Mouse (Mus musculus): Measurements from ENCODE around the gene Gramd1b. TPM values are rescaled to one million over a fixed set of nuclear protein-coding genes. Genes with fewer than 3 reads are reported as not detected.

The Gramd1b gene
- polyA plus RNA-seq, 1 experiment from 2014 or later, result 5.7 TPM

DNA sequence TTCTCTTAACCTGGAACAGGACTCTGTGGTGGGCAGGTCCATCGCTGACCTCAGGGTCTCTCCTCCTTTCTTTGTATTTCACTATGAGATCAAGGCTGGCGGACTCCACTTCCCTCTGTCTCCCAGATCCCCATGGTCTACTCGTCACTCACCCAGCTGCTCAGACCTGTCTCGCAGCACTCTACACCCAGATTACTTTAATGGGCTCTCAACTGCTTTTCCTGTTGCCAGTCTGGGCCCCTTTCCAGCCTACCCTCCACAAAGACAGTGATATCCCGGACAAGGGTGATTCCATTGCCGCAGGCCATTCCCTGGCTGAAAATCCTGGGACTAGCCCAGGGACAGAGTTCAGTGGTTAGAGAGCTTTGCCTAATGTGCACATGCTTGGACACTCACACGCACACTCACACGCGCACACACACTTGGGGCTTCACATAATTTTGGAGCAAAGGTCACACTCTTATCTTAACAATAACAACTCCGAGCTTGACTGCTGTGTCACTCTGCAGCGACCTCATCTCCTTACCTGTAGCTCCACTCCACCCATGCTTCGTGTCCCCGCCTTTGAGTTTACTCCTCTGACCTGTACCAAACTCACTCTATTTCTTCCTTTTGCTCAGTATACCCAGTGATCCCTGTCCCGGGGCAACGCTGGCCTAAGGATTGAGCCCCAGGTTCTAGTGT is 110.4 kb downstream of the Gramd1b start:
- no peak overlapping the region for H3K27ac ChIP-seq (replicated peaks)
- no peak overlapping the region for H3K4me2 ChIP-seq (replicated peaks)
- whole genome bisulfite sequencing, result 82% methylated on average over 15 of the region's 15 CpGs
- H3K9ac ChIP-seq, result no peak overlapping the region
- no peaks in the 10 kb centered on the region for H3K36me3 ChIP-seq
- no peak for ATAC-seq (ENCODE audit: insufficient number of reproducible peaks, low FRiP score, low TSS enrichment, low read depth)
- no peak overlapping the region for H3K4me3 ChIP-seq (replicated peaks)
- no peaks in the 10 kb centered on the region for H3K9me3 ChIP-seq (replicated peaks)
- no peaks in the 10 kb centered on the region for H3K4me1 ChIP-seq
- H3K27me3 ChIP-seq, result no peaks in the 10 kb centered on the region

DNA sequence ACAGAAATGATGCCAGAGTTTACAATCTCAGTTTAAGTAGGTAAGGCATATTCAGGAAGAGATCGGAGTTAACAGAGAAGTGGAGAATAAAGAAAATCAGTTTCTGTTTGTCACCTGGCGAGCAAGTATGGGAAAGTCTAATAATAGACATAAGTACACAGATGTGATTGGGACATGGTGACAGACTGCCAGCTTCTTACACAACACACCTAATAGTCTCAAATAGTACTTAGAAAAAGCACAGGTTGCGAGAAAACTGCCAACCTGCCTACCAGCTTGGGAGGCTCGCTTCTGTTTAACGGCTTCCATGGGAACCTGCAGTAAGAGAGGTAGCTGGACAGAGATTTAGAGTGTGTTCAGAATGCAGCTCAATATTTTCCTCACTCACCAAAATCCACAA is 112.4 kb downstream of the Gramd1b start:
- Histone ChIP-seq H3K9ac (no peak overlapping the region), H3K9me3 (replicated peaks) (no peaks in the 10 kb centered on the region), H3K27me3 (no peaks in the 10 kb centered on the region), H3K4me3 (replicated peaks) (no peak overlapping the region), H3K36me3 (no peaks in the 10 kb centered on the region), H3K4me2 (replicated peaks) (no peak overlapping the region), H3K27ac (replicated peaks) (no peak overlapping the region), H3K4me1 (no peaks in the 10 kb centered on the region)
- ATAC-seq (ENCODE audit: insufficient number of reproducible peaks, low FRiP score, low TSS enrichment, low read depth), result no peak
- WGBS, result 90% methylated on average over 5 of the region's 5 CpGs

DNA sequence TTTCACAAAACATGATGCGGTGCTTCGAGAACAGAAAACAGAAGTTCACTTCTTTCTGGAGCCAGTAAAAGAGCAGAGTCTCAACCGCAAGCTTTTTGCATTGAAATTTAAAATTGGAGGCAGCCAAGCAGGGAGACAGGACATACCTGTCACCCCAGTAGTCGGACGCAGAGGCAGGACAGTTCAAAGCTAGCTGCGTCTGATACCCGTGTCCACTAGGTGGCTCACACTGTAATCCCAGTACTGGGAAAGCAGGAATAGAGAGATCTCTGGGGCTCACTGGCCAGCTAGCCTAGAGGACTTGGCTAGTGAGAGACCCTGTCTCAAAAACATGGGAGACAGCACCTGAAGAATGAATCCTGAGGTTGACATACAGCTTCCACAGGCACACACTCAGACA is 115.0 kb downstream of the Gramd1b start:
- H3K36me3 ChIP-seq, result no peaks in the 10 kb centered on the region
- H3K27me3 ChIP-seq, result no peaks in the 10 kb centered on the region
- H3K27ac ChIP-seq (replicated peaks), result no peak overlapping the region
- H3K9ac ChIP-seq, result no peak overlapping the region
- 87% methylated on average over 7 of the region's 7 CpGs for WGBS
- ATAC-seq (ENCODE audit: insufficient number of reproducible peaks, low FRiP score, low TSS enrichment, low read depth), result no peak
- no peaks in the 10 kb centered on the region for H3K9me3 ChIP-seq (replicated peaks)
- no peak overlapping the region for H3K4me3 ChIP-seq (replicated peaks)
- no peak overlapping the region for H3K4me2 ChIP-seq (replicated peaks)
- H3K4me1 ChIP-seq, result no peaks in the 10 kb centered on the region

DNA sequence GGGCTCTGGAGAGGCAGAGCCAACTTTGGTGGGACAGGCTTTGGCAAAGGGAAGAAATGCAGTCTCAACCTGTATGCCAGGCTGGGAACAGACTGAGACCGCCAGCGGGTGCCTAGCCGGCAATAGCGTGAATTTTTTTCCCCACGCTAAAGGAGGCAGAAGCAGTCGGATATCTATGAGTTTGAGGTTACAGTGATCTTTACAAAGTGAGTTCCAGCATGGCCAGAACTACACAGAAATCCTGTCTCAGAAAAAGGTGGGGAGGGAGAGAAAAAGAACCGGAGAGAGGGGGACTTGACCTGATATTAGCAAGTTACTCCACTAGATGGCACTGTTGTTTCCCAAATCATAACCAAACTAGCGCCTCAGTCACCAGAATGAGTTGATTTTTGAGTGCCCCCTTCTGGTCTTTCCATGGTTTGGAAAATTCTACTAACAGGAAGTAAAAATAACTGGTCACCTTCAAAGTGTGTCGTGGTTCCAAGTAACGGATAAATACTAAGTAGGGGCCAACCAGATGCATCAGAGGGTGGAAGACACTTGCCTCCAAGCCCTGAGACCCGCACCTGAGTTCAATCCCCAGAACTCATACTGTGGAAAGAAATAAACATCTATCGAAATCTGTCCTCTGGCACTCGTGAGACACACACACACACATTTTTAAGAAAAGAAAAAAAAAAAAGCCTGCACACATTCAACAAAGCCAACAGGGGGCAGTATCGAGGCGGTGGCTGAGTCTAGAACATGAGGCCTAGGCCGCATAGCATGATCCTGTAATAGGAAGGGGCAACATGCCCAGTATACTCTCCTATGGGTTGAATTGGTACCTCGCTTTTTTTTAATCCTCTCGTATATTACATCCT is 116.0 kb downstream of the Gramd1b start:
- H3K27me3 ChIP-seq, result no peaks in the 10 kb centered on the region
- H3K9me3 ChIP-seq (replicated peaks), result no peaks in the 10 kb centered on the region
- peak overlapping the region; percentile 68 for H3K4me2 ChIP-seq (replicated peaks)
- peak overlapping the region; percentile 41 for H3K9ac ChIP-seq
- no peak for ATAC-seq (ENCODE audit: insufficient number of reproducible peaks, low FRiP score, low TSS enrichment, low read depth)
- peak overlapping the region; percentile 34; the same call in 1 of the 2 replicates for H3K27ac ChIP-seq (replicated peaks)
- peak overlapping the region; percentile 55 for H3K4me3 ChIP-seq (replicated peaks)
- 34% methylated on average over 18 of the region's 18 CpGs for WGBS
- H3K4me1 ChIP-seq, result no peaks in the 10 kb centered on the region
- no peaks in the 10 kb centered on the region for H3K36me3 ChIP-seq

DNA sequence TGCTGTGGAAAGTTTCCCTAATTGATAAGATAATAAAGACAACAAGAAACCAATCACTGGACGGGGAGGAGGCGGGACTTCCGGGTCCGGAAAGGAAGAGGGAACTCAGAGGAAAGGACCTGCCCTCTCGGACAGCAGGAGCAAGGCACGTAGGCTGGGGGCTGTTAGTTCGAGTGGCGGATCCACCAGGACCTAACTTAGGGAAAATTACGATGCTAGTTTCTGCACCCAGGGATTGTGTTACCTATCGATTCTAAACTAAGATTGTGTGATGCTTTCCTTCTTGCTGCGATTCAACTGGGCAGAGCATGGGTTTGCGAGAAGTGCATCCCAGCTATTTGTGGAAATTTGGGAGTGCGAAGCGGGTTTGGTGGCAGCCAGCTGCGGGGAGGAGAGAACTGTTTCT is 116.7 kb downstream of the Gramd1b start:
- Histone ChIP-seq H3K4me2 (replicated peaks) (peak overlapping the region; percentile 68), H3K4me3 (replicated peaks) (peak overlapping the region; percentile 55), H3K9me3 (replicated peaks) (no peaks in the 10 kb centered on the region), H3K4me1 (no peaks in the 10 kb centered on the region), H3K36me3 (no peaks in the 10 kb centered on the region), H3K9ac (peak overlapping the region; percentile 41), H3K27me3 (no peaks in the 10 kb centered on the region), H3K27ac (replicated peaks) (peak overlapping the region; percentile 34; the same call in 1 of the 2 replicates)
- WGBS, result 2% methylated on average over 15 of the region's 15 CpGs
- peak; percentile 58; the same call in 1 of the 2 replicates for ATAC-seq (ENCODE audit: insufficient number of reproducible peaks, low FRiP score, low TSS enrichment, low read depth)

DNA sequence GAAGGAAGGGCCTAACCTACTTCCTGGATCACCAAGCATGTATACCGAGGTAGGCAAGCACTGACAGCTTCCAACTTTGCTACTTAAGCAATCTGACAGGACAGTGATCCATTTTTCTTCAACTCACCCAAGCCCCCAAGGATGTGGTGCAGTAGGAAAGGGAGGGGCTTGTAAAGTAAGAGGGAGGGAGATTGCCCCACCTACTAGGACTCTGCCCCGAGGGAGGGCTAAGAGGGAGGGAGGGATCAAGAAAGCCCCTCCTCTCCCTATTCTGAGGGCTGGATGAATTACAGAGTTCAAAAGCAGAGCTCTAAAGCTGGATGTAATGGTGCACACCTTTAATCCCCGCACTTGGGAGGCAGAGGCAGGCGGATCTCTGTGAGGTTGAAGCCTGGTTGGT is 117.6 kb downstream of the Gramd1b start:
- H3K36me3 ChIP-seq, result no peaks in the 10 kb centered on the region
- H3K4me3 ChIP-seq (replicated peaks), result no peak overlapping the region
- WGBS, result 78% methylated on average over 4 of the region's 4 CpGs
- no peak overlapping the region for H3K27ac ChIP-seq (replicated peaks)
- no peak overlapping the region for H3K4me2 ChIP-seq (replicated peaks)
- H3K4me1 ChIP-seq, result no peaks in the 10 kb centered on the region
- H3K27me3 ChIP-seq, result no peaks in the 10 kb centered on the region
- H3K9ac ChIP-seq, result no peak overlapping the region
- no peaks in the 10 kb centered on the region for H3K9me3 ChIP-seq (replicated peaks)
- no peak for ATAC-seq (ENCODE audit: insufficient number of reproducible peaks, low FRiP score, low TSS enrichment, low read depth)

DNA sequence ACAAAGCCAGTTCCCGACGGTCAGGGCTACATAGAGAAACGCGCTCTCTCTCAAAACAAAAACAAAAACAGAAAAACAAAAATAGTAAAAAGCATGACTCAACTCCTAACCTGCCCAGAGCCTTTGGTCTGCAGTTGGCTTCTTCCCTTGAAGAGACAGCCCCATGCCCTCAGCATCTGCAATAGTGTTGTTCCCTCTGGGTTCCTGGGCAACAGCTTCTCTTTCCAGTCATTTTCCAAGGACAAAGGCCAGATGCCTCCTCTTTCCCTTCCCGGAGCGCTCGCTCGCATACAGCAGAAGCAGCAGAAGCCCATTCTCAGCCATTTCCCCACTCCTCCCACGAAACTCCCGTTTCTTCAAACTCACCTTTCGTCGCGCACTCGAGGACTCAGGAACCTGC is 118.3 kb downstream of the Gramd1b start:
- Histone ChIP-seq H3K9ac (no peak overlapping the region), H3K4me2 (replicated peaks) (no peak overlapping the region), H3K4me3 (replicated peaks) (no peak overlapping the region), H3K4me1 (no peaks in the 10 kb centered on the region), H3K27me3 (no peaks in the 10 kb centered on the region), H3K9me3 (replicated peaks) (no peaks in the 10 kb centered on the region), H3K36me3 (no peaks in the 10 kb centered on the region), H3K27ac (replicated peaks) (no peak overlapping the region)
- WGBS, result 90% methylated on average over 14 of the region's 14 CpGs
- no peak for ATAC-seq (ENCODE audit: insufficient number of reproducible peaks, low FRiP score, low TSS enrichment, low read depth)

DNA sequence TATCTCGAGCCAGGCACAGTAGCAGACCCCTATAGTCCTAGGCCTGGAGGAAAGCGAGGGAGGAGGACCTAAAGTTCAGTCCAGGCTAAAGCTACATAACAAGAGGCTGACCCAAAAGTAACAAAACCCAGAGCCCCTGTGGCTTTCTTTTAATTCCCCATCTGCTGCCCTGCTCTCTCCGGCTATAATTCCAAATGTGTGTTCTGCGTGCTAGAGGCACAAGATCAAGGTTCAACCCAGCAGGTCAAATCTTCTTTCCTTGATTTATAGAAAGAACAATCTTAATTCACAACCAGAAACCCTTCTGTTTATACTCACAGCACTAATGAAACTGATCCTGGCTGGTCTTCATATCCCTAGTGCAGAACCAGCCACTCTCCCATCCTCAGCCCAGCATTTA is 118.9 kb downstream of the Gramd1b start:
- ATAC-seq (ENCODE audit: insufficient number of reproducible peaks, low FRiP score, low TSS enrichment, low read depth), result no peak
- Histone ChIP-seq H3K4me1 (no peaks in the 10 kb centered on the region), H3K27ac (replicated peaks) (no peak overlapping the region), H3K9me3 (replicated peaks) (no peaks in the 10 kb centered on the region), H3K36me3 (no peaks in the 10 kb centered on the region), H3K4me2 (replicated peaks) (no peak overlapping the region), H3K4me3 (replicated peaks) (no peak overlapping the region), H3K27me3 (no peaks in the 10 kb centered on the region), H3K9ac (no peak overlapping the region)
- 83% methylated on average over 4 of the region's 4 CpGs for WGBS

DNA sequence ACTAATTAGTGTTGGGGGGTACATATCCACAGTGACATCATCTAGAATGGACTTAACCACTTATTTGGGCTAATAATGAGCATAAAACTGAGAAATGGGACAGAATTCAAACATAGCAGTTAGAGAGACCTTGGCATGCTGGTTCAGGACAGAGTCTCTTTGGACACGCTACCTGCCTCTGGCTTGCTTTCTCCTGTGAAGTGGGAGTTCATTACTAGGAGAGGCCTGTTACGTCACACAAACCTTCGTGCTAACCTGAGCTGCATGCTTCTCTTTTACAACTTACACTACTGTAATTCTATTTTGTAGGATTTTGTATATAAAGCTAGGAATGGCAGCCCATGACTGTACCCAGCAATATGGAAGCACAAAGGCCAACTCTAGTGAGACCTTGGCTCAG is 120.3 kb downstream of the Gramd1b start:
- H3K9me3 ChIP-seq (replicated peaks), result no peaks in the 10 kb centered on the region
- H3K27me3 ChIP-seq, result no peaks in the 10 kb centered on the region
- WGBS, result 97% methylated on average over 3 of the region's 3 CpGs

DNA sequence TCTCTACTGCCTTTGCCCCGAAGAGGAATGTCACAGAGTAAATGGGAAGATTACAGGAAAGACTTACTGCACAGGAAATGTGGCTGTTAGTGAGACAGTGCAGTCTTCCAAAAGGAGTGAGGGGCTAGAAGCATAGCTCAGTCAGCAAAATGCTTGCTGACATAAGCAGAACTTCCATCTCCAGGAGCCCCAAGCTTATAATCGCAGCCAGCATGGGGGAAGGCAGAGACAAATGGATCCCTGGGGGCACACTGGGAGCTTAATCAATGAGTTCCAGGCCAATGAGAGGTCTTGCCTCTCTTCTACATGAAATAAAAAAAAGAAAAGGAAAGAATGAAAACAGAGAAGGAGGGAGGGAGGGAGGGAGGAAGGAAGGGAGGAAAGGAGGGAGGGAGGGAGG is 122.1 kb downstream of the Gramd1b start:
- Histone ChIP-seq H3K9me3 (replicated peaks) (no peaks in the 10 kb centered on the region), H3K9ac (no peak overlapping the region), H3K27me3 (no peaks in the 10 kb centered on the region), H3K4me3 (replicated peaks) (no peak overlapping the region), H3K4me1 (no peaks in the 10 kb centered on the region), H3K36me3 (no peaks in the 10 kb centered on the region), H3K27ac (replicated peaks) (no peak overlapping the region), H3K4me2 (replicated peaks) (no peak overlapping the region)
- no peak for ATAC-seq (ENCODE audit: insufficient number of reproducible peaks, low FRiP score, low TSS enrichment, low read depth)
- 17% methylated on average over 2 of the region's 2 CpGs for WGBS

More for the DNA sequence above, 120.3 kb downstream of the Gramd1b start:
- H3K4me1 ChIP-seq, result no peaks in the 10 kb centered on the region
- ATAC-seq (ENCODE audit: insufficient number of reproducible peaks, low FRiP score, low TSS enrichment, low read depth), result no peak
- no peak overlapping the region for H3K4me3 ChIP-seq (replicated peaks)
- no peak overlapping the region for H3K27ac ChIP-seq (replicated peaks)
- no peaks in the 10 kb centered on the region for H3K36me3 ChIP-seq
- H3K4me2 ChIP-seq (replicated peaks), result no peak overlapping the region
- H3K9ac ChIP-seq, result no peak overlapping the region

DNA sequence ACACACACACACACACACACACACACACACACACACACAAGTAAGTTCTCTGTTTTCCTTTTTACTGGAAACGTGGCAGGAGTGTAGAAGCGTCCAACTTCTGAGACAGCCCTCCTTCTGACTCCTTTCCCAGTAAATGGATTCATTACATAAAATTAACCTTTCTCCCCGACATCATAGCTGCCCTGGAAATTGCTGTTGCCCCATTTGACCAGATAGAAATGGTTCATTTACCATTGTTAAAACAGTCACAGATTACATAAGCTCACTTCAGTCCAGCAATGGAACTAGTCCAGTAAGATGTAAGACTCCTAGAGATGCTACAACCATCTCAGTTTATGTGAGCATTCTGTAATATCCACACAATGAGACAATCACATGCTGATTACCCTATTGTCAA is 122.8 kb downstream of the Gramd1b start:
- H3K9me3 ChIP-seq (replicated peaks), result no peaks in the 10 kb centered on the region
- no peak overlapping the region for H3K27ac ChIP-seq (replicated peaks)
- 40% methylated on average over 3 of the region's 3 CpGs for WGBS
- H3K4me3 ChIP-seq (replicated peaks), result no peak overlapping the region
- no peaks in the 10 kb centered on the region for H3K27me3 ChIP-seq
- H3K9ac ChIP-seq, result no peak overlapping the region
- no peak for ATAC-seq (ENCODE audit: insufficient number of reproducible peaks, low FRiP score, low TSS enrichment, low read depth)
- H3K36me3 ChIP-seq, result no peaks in the 10 kb centered on the region
- H3K4me1 ChIP-seq, result no peaks in the 10 kb centered on the region
- H3K4me2 ChIP-seq (replicated peaks), result no peak overlapping the region
